Mouse (Mus musculus) MEL (cell line): Measurements from ENCODE around the gene Grm2. TPM values are rescaled to one million over a fixed set of nuclear protein-coding genes. Genes with fewer than 3 reads are reported as not detected.

ENCODE experiments used
- DNase-seq: peaks from one replicate; pipeline ENCODE4 v3.0.0; 2011; ENCODE audit warnings: low read depth, low spot score
- H3K27ac ChIP-seq: 2 replicates; pipeline ENCODE4 v1.5.1; 2012; ENCODE audit warnings: low read depth, mild to moderate bottlenecking, control low read depth, low read length, moderate library complexity; ENCODE audit not compliant: control insufficient read depth
- H3K27me3 ChIP-seq, 2 experiments: fragments of 150-350 bp in 1 of 2; sonication (generic) in 1 of 2; 2 replicates each; pipeline ENCODE4 v1.6.1; 2012; ENCODE audit warnings: low read length in 2 of 2, mild to moderate bottlenecking in 2 of 2, improper control_type of control experiment in 1 of 2, moderate library complexity in 1 of 2; ENCODE audit not compliant: insufficient read depth in 2 of 2, control insufficient read depth in 1 of 2
- H3K36me3 ChIP-seq, 2 experiments: 2 replicates each; pipeline ENCODE4 v1.6.1; 2012 to 2014; ENCODE audit warnings: low read length in 2 of 2, improper control_type of control experiment in 1 of 2, inconsistent platforms in 1 of 2, mild to moderate bottlenecking in 1 of 2; ENCODE audit not compliant: insufficient read depth in 2 of 2, control insufficient read depth in 1 of 2
- H3K4me1 ChIP-seq, 2 experiments: fragments of 150-350 bp in 1 of 2; sonication (generic) in 1 of 2; 2 replicates each; pipeline ENCODE4 v1.6.1; 2012; ENCODE audit warnings: low read length in 2 of 2, improper control_type of control experiment in 1 of 2, mild to moderate bottlenecking in 1 of 2; ENCODE audit not compliant: insufficient read depth in 2 of 2, control insufficient read depth in 1 of 2
- H3K4me3 ChIP-seq, 2 experiments: fragments of 150-350 bp in 1 of 2; sonication (generic) in 1 of 2; 2 replicates each; pipeline ENCODE4 v1.5.1; 2012; ENCODE audit warnings: low read depth in 2 of 2, low read length in 2 of 2, mild to moderate bottlenecking in 2 of 2, moderate library complexity in 2 of 2, control low read depth in 1 of 2, improper control_type of control experiment in 1 of 2; ENCODE audit not compliant: control insufficient read depth in 1 of 2, insufficient read depth in 1 of 2
- H3K79me2 ChIP-seq: 2 replicates; pipeline ENCODE4 v1.6.1; 2012; ENCODE audit warnings: mild to moderate bottlenecking, low read length, moderate library complexity; ENCODE audit not compliant: control insufficient read depth, poor library complexity, insufficient read depth
- H3K9ac ChIP-seq: 2 replicates; pipeline ENCODE4 v1.6.1; 2012; ENCODE audit warnings: low read depth, mild to moderate bottlenecking, control low read depth, low read length, moderate library complexity; ENCODE audit not compliant: control insufficient read depth, poor library complexity, severe bottlenecking
- H3K9me3 ChIP-seq: fragments of 150-350 bp; sonication (generic); replicated peaks from 2 replicates; pipeline ENCODE4 v1.6.1; 2012; ENCODE audit warnings: mild to moderate bottlenecking, low read length, improper control_type of control experiment, moderate library complexity; ENCODE audit not compliant: insufficient read depth
- BHLHE40 ChIP-seq: IDR thresholded peaks from 2 replicates; pipeline ENCODE4 v1.6.1; 2012; ENCODE audit warnings: low read depth, mild to moderate bottlenecking, inconsistent platforms, low read length, improper control_type of control experiment, borderline replicate concordance
- CHD1 ChIP-seq: IDR thresholded peaks from 2 replicates; pipeline ENCODE4 v1.6.1; 2012; ENCODE audit warnings: low read depth, mild to moderate bottlenecking, inconsistent platforms, low read length, improper control_type of control experiment
- CTCF ChIP-seq, 3 experiments: IDR thresholded peaks in 2 of 3; conservative IDR thresholded peaks in 1 of 3; 2 replicates each; pipeline ENCODE4 v1.5.1; 2011 to 2012; ENCODE audit warnings: low read length in 3 of 3, low read depth in 2 of 3, mild to moderate bottlenecking in 2 of 3, improper control_type of control experiment in 1 of 3, inconsistent platforms in 1 of 3, mixed read lengths in 1 of 3, moderate library complexity in 1 of 3; ENCODE audit not compliant: control insufficient read depth in 1 of 3, insufficient read depth in 1 of 3, poor library complexity in 1 of 3, severe bottlenecking in 1 of 3
- E2F4 ChIP-seq: IDR thresholded peaks from 2 replicates; pipeline ENCODE4 v1.6.1; 2011; ENCODE audit warnings: low read depth, low read length, improper control_type of control experiment, borderline replicate concordance
- ETS1 ChIP-seq: IDR thresholded peaks from 2 replicates; pipeline ENCODE4 v1.6.1; 2012; ENCODE audit warnings: low read depth, mild to moderate bottlenecking, inconsistent platforms, low read length, improper control_type of control experiment, moderate library complexity
- GABPA ChIP-seq: IDR thresholded peaks from 2 replicates; pipeline ENCODE4 v1.6.1; 2012; ENCODE audit warnings: low read depth, mild to moderate bottlenecking, inconsistent platforms, low read length, improper control_type of control experiment, moderate library complexity
- GATA1 ChIP-seq: IDR thresholded peaks from 2 replicates; pipeline ENCODE4 v1.6.1; 2011; ENCODE audit warnings: low read depth, low read length, improper control_type of control experiment
- JUND ChIP-seq: IDR thresholded peaks from 2 replicates; pipeline ENCODE4 v1.6.1; 2011; ENCODE audit warnings: low read depth, mild to moderate bottlenecking, improper control_type of control experiment, low read length
- MAFK ChIP-seq: IDR thresholded peaks from 2 replicates; pipeline ENCODE4 v1.6.1; 2011; ENCODE audit warnings: low read depth, mild to moderate bottlenecking, low read length, improper control_type of control experiment, borderline replicate concordance
- MAX ChIP-seq: IDR thresholded peaks from 2 replicates; pipeline ENCODE4 v1.6.1; 2011; ENCODE audit warnings: low read length, improper control_type of control experiment
- MAZ ChIP-seq: IDR thresholded peaks from 2 replicates; pipeline ENCODE4 v1.6.1; 2012; ENCODE audit warnings: low read depth, mild to moderate bottlenecking, inconsistent platforms, low read length, improper control_type of control experiment
- MYB ChIP-seq: IDR thresholded peaks from 2 replicates; pipeline ENCODE4 v1.6.1; 2011; ENCODE audit warnings: mild to moderate bottlenecking, low read depth, low read length, improper control_type of control experiment
- MYC ChIP-seq: IDR thresholded peaks from 2 replicates; pipeline ENCODE4 v1.6.1; 2011; ENCODE audit warnings: low read depth, mild to moderate bottlenecking, low read length, improper control_type of control experiment, moderate library complexity
- NELFE ChIP-seq: IDR thresholded peaks from 2 replicates; pipeline ENCODE4 v1.6.1; 2011; ENCODE audit warnings: low read depth, low read length, improper control_type of control experiment
- POLR2AphosphoS5 ChIP-seq: IDR thresholded peaks from 2 replicates; pipeline ENCODE4 v1.6.1; 2012; ENCODE audit warnings: low read depth, borderline replicate concordance, mild to moderate bottlenecking, inconsistent platforms, low read length, moderate library complexity, mixed read lengths
- RAD21 ChIP-seq: IDR thresholded peaks from 2 replicates; pipeline ENCODE4 v1.6.1; 2011; ENCODE audit warnings: mild to moderate bottlenecking, low read depth, low read length, improper control_type of control experiment
- RCOR1 ChIP-seq: IDR thresholded peaks from 2 replicates; pipeline ENCODE4 v1.6.1; 2012; ENCODE audit warnings: low read depth, mild to moderate bottlenecking, inconsistent platforms, low read length, improper control_type of control experiment
- SIN3A ChIP-seq: IDR thresholded peaks from 2 replicates; pipeline ENCODE4 v1.6.1; 2012; ENCODE audit warnings: low read length, improper control_type of control experiment, inconsistent platforms
- SMC3 ChIP-seq: IDR thresholded peaks from 2 replicates; pipeline ENCODE4 v1.6.1; 2011; ENCODE audit warnings: low read depth, low read length, improper control_type of control experiment
- TCF12 ChIP-seq: IDR thresholded peaks from 2 replicates; pipeline ENCODE4 v1.6.1; 2014; ENCODE audit warnings: low read depth, mild to moderate bottlenecking, inconsistent platforms, low read length, improper control_type of control experiment, moderate library complexity
- USF1 ChIP-seq: IDR thresholded peaks from 2 replicates; pipeline ENCODE4 v1.6.1; 2014; ENCODE audit warnings: low read depth, mild to moderate bottlenecking, inconsistent platforms, low read length, improper control_type of control experiment, moderate library complexity
- USF2 ChIP-seq, 2 experiments: IDR thresholded peaks; 2 replicates each; pipeline ENCODE4 v1.6.1; 2011 to 2012; ENCODE audit warnings: improper control_type of control experiment in 2 of 2, low read length in 2 of 2, borderline replicate concordance in 1 of 2, inconsistent platforms in 1 of 2, low read depth in 1 of 2, mild to moderate bottlenecking in 1 of 2; ENCODE audit not compliant: insufficient read depth in 1 of 2
- ZKSCAN1 ChIP-seq: IDR thresholded peaks from 2 replicates; pipeline ENCODE4 v1.6.1; 2012; ENCODE audit warnings: low read depth, mild to moderate bottlenecking, inconsistent platforms, low read length, improper control_type of control experiment, moderate library complexity
- ZNF384 ChIP-seq: IDR thresholded peaks from 2 replicates; pipeline ENCODE4 v1.6.1; 2012; ENCODE audit warnings: low read depth, mild to moderate bottlenecking, inconsistent platforms, low read length, improper control_type of control experiment
- polyA plus RNA-seq, 2 experiments: library from polyadenylated mRNA; stranded (reverse) in 1 of 2; unstranded in 1 of 2; fragments of >175 nt in 1 of 2; fragments of >200 nt in 1 of 2; gene quantifications; 2 replicates each; pipeline versions ENCODE4 v1.2.1 to v1.2.4; 2012; ENCODE audit warnings: low replicate concordance in 2 of 2, low read depth in 1 of 2; ENCODE audit not compliant: insufficient read length in 2 of 2, insufficient read depth in 1 of 2, missing spikeins in 1 of 2
- total RNA-seq: library from RNA; depleted of rRNA; stranded (reverse); fragments of 300-350 nt; gene quantifications from 2 replicates; pipeline ENCODE4 v1.2.3, GENCODE M21; 2012

Gene Grm2
- total and polyA plus RNA-seq, 3 experiments: not detected

DNA sequence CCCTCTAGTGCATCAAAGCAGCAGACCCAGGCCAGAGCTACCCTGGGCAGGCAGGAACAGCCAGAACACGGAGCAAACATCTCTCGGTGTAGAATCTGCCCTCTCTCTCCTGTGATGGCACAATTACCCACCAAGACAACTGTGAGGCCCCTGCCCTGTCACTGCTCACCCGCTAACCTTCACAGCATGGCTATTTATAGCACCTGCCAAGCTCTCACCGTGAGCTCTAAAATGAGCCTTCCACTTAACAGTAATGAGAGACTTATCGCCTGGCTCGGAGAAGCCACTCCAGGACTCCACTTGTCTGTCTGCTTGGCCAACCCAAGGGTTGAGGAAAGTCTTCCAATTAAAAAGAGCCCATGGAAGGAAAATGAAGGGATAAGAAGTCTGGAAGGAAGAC is 7.3 kb upstream of the Grm2 start:
- H3K27me3 ChIP-seq: no peaks in the 10 kb centered on the region
- H3K9me3 ChIP-seq: no peaks in the 10 kb centered on the region
- TF ChIP-seq GATA1 (no peak), MYB (no peak), ETS1 (no peak), RAD21 (no peak), CTCF (IDR thresholded peaks at IDR 0.05 in 2 of 3, conservative IDR thresholded peaks at IDR 0.05 in 1 of 3; ENCODE audit: control insufficient read depth in 1 of 3, insufficient read depth in 1 of 3, low read depth in 2 of 3, low read length in 3 of 3, poor library complexity in 1 of 3, severe bottlenecking in 1 of 3) (no peak), GABPA (no peak), JUND (no peak), TCF12 (no peak), BHLHE40 (no peak), MAX (no peak), RCOR1 (no peak), ZKSCAN1 (no peak), CHD1 (no peak)
- no peak overlapping the region for H3K9ac ChIP-seq
- H3K79me2 ChIP-seq: no peaks in the 10 kb centered on the region
- H3K4me1 ChIP-seq: no peaks in the 10 kb centered on the region
- H3K36me3 ChIP-seq: peaks cover 0 to 1% of the 10 kb centered on the region in 2 experiments; a peak in 1 of 4 replicates
- no peak for DNase-seq
- H3K4me3 ChIP-seq: no peak overlapping the region
- no peak overlapping the region for H3K27ac ChIP-seq

DNA sequence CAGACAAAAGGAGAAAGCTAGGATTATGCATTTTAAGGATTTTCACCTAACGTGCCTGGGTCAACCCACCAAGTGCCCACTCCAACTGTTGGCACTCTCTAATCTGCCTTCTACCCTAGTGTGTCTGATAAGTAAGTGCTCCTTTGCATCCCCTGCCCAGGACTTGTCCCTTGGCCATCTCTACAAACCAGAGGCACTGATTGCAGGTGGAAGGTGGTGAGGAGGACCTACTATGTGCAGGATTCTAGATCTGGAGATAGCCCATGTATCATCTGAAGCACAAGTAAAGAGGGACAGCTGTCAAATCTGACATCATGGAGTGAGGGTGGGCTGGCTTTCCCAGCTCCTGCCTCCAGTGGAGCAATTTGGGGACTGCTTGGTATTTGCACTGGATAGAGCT is 4.1 kb upstream of the Grm2 start:
- no peak overlapping the region for H3K4me3 ChIP-seq
- no peak for DNase-seq
- peak; percentile 85; the same call in 1 of the 2 replicates for TF ChIP-seq ZKSCAN1
- TF ChIP-seq MAFK: no peak
- no peak overlapping the region for H3K9ac ChIP-seq
- H3K4me1 ChIP-seq: no peaks in the 10 kb centered on the region
- no peaks in the 10 kb centered on the region for H3K9me3 ChIP-seq
- no peak overlapping the region for H3K27ac ChIP-seq
- H3K27me3 ChIP-seq: no peaks in the 10 kb centered on the region
- peaks cover 0 to 1% of the 10 kb centered on the region in 2 experiments; a peak in 1 of 4 replicates for H3K36me3 ChIP-seq
- no peaks in the 10 kb centered on the region for H3K79me2 ChIP-seq

DNA sequence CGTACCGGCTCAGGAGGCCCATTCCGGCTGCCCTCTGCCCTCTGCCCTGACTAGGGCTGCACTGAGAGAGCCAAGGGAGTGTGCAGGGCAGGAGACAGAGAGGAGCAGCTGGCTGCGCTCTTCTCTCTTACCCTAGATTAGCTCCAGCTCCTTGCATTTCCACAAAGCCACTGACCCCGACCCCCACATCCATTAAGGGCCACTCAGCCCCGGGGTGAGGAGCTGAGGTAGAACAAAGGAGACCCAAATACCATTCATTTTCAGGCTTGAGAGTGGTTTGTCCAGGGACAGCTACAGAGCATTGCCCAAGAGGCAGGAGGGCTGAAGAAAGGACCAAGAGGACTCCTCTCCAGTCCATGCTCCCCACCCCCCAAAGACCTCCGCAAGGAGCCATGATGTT is 3.6 kb upstream of the Grm2 start:
- no peak for DNase-seq
- H3K9me3 ChIP-seq: no peaks in the 10 kb centered on the region
- H3K79me2 ChIP-seq: no peaks in the 10 kb centered on the region
- no peak for TF ChIP-seq MAZ
- TF ChIP-seq E2F4: no peak
- TF ChIP-seq NELFE: no peak
- TF ChIP-seq SMC3: no peak
- no peak for TF ChIP-seq ZNF384
- TF ChIP-seq USF2 (IDR thresholded peaks at IDR 0.05; ENCODE audit: borderline replicate concordance in 1 of 2, insufficient read depth in 1 of 2, low read depth in 1 of 2, low read length in 2 of 2): no peak
- no peak for TF ChIP-seq MYC
- no peak for TF ChIP-seq POLR2AphosphoS5
- no peak for TF ChIP-seq USF1
- no peak for TF ChIP-seq SIN3A
- H3K9ac ChIP-seq: no peak overlapping the region
- no peaks in the 10 kb centered on the region for H3K27me3 ChIP-seq
- no peak overlapping the region for H3K27ac ChIP-seq
- H3K4me3 ChIP-seq: no peak overlapping the region
- peaks cover 0 to 1% of the 10 kb centered on the region in 2 experiments; a peak in 1 of 4 replicates for H3K36me3 ChIP-seq
- no peaks in the 10 kb centered on the region for H3K4me1 ChIP-seq
